Mouse (Mus musculus): ENCODE results near the gene Tsks.

DNA sequence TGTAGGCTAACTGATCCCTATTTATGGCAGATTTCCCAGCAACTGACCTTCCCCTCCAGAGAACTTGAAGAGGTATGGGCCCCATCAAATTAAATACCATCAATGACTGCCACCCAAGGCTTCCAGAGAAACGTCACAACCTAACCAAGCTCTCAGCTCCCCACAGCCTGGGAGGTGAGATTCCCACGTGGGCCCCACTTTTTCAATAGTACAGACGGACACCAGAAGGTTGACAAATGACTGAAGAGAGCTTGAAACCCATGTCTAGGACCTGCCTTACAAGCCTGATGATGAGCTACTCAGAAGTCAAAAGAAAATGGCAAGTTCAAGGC is 41.8 kb downstream of the Tsks start:
- TF ChIP-seq CTCF (IDR thresholded peaks at IDR 0.05; ENCODE audit: low read depth) = no peak
- no peak for TF ChIP-seq EP300 (optimal IDR thresholded peaks at IDR 0.05)

Data from stomach, postnatal 0 days (tissue).